Mouse (Mus musculus) limb, embryonic 14.5 days (tissue): ENCODE results near the gene Siah3. TPM values are rescaled to one million over a fixed set of nuclear protein-coding genes. Genes with fewer than 3 reads are reported as not detected.
A peak's percentile ranks its signal among the peaks of the same experiment; 100 is the strongest.

Experiments
- ATAC-seq: fragments of 200-750 bp; cut with Nextera tagmentation; 2 replicates; pipeline ENCODE4 v1.8.0; 2017; ENCODE audit warnings: low read depth, moderate number of reproducible peaks, moderate TSS enrichment; ENCODE audit not compliant: low FRiP score
- DNase-seq: peaks from one replicate; pipeline ENCODE4 v3.0.0-alpha.2; 2015; ENCODE audit warnings: low spot score
- H3K27ac ChIP-seq: fragments of 300-500 bp; sonication (generic); replicated peaks from 2 replicates; pipeline ENCODE4 v1.5.1; 2014; ENCODE audit warnings: low read depth, mild to moderate bottlenecking, low read length, moderate library complexity, mixed read lengths
- H3K27me3 ChIP-seq: fragments of 300-500 bp; sonication (generic); 2 replicates; pipeline ENCODE4 v1.6.1; 2014; ENCODE audit warnings: low read length, mixed read lengths; ENCODE audit not compliant: control insufficient read depth, insufficient read depth
- H3K36me3 ChIP-seq: fragments of 300-500 bp; sonication (generic); 2 replicates; pipeline ENCODE4 v1.6.1; 2014; ENCODE audit warnings: mild to moderate bottlenecking, low read length, moderate library complexity, mixed read lengths; ENCODE audit not compliant: control insufficient read depth, insufficient read depth
- H3K4me1 ChIP-seq: fragments of 300-500 bp; sonication (generic); 2 replicates; pipeline ENCODE4 v1.6.1; 2014; ENCODE audit warnings: antibody characterized with exemption, low read length, mixed read lengths; ENCODE audit not compliant: control insufficient read depth, insufficient read depth
- H3K4me2 ChIP-seq: fragments of 300-500 bp; sonication (generic); replicated peaks from 2 replicates; pipeline ENCODE4 v1.6.1; 2014; ENCODE audit warnings: low read depth, mild to moderate bottlenecking, low read length, moderate library complexity; ENCODE audit not compliant: severe bottlenecking
- H3K4me3 ChIP-seq: fragments of 300-500 bp; sonication (generic); replicated peaks from 2 replicates; pipeline ENCODE4 v1.5.1; 2014; ENCODE audit warnings: low read length
- H3K9ac ChIP-seq: fragments of 300-500 bp; sonication (generic); 2 replicates; pipeline ENCODE4 v1.6.1; 2014; ENCODE audit warnings: mild to moderate bottlenecking, low read depth, low read length, moderate library complexity; ENCODE audit not compliant: severe bottlenecking
- H3K9me3 ChIP-seq: fragments of 300-500 bp; sonication (generic); 2 replicates; pipeline ENCODE4 v1.6.1; 2016; ENCODE audit warnings: low read length; ENCODE audit not compliant: control insufficient read depth
- POLR2A ChIP-seq: fragments of 200-500 bp; IDR thresholded peaks from 2 replicates; pipeline ENCODE4 v1.8.0; 2012; ENCODE audit warnings: inconsistent platforms, mild to moderate bottlenecking, moderate library complexity, borderline replicate concordance; ENCODE audit not compliant: insufficient read depth, insufficient read length; ENCODE audit errors: extremely low read depth
- WGBS: fragments of 180-500 bp; shearing (Covaris S2); extraction: QIAGEN DNeasy Blood & Tissue Kit; methylation state at CpG from one replicate; pipeline ENCODE4 v1.1.7; 2014; 5-methylcytosine and 5-hydroxymethylcytosine counted together
- polyA plus RNA-seq, 2 experiments: library from polyadenylated mRNA; depleted of rRNA in 1 of 2; stranded (reverse) in 1 of 2; unstranded in 1 of 2; fragments of >200 nt; fragmentation: Nextera tagmentation in 1 of 2; extraction: Ambion mirVana in 1 of 2; gene quantifications; 2 replicates each; pipeline versions ENCODE4 v1.2.1 to v1.2.3; 2012 to 2014

Gene Siah3
- polyA plus RNA-seq (2012; rRNA removed) (0.94 and 1.2 TPM in 2 replicates), polyA plus RNA-seq (2014; fragmentation: Nextera tagmentation; extraction: Ambion mirVana) (0.54 and 0.58 TPM in 2 replicates)

DNA sequence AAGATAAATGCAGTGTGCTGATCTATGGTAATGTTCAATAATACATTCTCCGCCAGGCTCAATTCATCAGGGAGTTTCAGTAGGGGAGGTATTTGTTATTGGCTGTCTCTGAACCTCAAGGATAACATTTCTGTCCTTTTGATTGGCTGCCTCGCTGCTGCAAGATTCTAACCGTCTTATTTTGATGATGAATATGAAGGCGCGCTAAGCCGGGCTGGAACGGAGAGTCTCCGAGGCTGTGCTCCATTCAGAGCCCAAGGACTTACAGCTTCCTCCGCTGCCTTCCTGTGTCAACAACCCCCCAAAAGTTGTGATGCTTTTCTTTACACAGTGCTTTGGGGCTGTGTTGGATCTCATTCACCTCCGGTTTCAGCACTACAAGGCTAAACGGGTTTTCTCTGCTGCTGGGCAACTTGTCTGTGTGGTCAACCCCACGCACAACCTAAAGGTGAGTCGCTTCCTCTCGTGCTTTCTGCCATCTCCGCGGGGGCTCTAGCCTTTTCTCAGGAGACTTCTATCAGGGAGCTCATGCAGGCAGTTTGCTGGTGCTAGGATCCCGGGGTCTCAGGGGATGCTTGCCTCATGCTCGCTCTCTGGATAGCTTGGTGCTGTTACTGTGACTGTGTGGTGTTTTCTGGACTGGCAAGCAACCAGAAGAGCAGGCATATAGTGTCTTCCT lies at the start of gene Siah3:
Siah3 (plus strand) TSS at position 240 of the 679 bp plus-strand sequence.
- peak within 1 kb of the TSS; percentile 52 for H3K4me2 ChIP-seq
- WGBS: 24% methylated on average over 18 of the region's 18 CpGs
- peaks cover 11% of the 10 kb centered on the region for H3K4me1 ChIP-seq
- no peaks in the 10 kb centered on the region for H3K9me3 ChIP-seq
- no peak for TF ChIP-seq POLR2A
- no peak for ATAC-seq
- no peaks in the 10 kb centered on the region for H3K36me3 ChIP-seq
- H3K9ac ChIP-seq: 0 out of 2 replicates have a peak within 1 kb of the TSS, but pooled peaks have one; percentile 0
- peak; percentile 28 for DNase-seq
- H3K27me3 ChIP-seq: no peaks in the 10 kb centered on the region; the same call in 1 of the 2 replicates
- peak within 1 kb of the TSS; percentile 34 for H3K4me3 ChIP-seq
- no peak within 1 kb of the TSS for H3K27ac ChIP-seq

DNA sequence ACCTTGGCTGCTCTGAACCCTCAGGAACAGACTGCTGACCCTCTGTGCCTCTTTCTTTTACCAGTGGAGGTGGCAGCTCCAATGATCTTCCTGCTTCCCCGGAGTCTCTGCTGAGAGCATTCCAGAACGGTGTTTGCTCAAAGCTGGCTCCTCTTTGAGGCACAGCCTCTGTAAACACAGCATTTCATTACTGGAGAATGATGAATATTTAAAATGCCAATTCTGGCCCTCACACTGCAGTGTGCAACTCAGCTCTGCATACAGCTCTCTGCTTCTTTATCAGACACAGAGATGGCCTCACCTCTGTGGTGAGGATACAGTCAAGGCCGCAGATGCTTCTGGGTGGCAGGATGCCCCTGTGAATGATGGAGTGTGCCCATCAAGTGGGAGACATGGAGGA lies 46.0 kb upstream of the Siah3 start:
- Histone ChIP-seq H3K4me3 (no peak overlapping the region), H3K9ac (no peak overlapping the region), H3K27ac (no peak overlapping the region), H3K36me3 (no peaks in the 10 kb centered on the region), H3K4me1 (no peaks in the 10 kb centered on the region), H3K27me3 (no peaks in the 10 kb centered on the region), H3K9me3 (no peaks in the 10 kb centered on the region), H3K4me2 (no peak overlapping the region)
- 86% methylated on average over 3 of the region's 3 CpGs for WGBS
- ATAC-seq (no peak), DNase-seq (no peak)
- TF ChIP-seq POLR2A: no peak

DNA sequence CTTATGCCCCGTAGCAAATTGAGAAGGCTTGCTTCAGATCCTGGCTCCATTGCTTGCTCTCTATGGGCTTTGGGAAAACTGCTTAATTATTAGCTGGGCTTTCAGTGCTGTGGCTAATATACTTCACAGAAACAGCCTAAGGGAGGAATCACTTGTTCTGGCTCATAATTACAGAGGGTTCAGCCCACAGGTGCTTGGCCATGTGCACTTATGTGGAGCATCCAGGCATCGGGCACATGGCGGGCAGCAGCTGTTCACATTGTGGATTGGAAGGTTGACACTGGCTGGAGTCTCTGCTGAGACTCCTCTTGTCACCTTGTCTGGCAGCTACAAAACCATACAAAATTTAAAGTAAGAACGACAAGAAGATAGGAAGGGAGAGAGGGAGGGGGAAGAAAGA lies 45.4 kb upstream of the Siah3 start:
- TF ChIP-seq POLR2A: no peak
- Histone ChIP-seq H3K4me2 (no peak overlapping the region), H3K4me3 (no peak overlapping the region), H3K27ac (no peak overlapping the region), H3K27me3 (no peaks in the 10 kb centered on the region), H3K36me3 (no peaks in the 10 kb centered on the region), H3K9me3 (no peaks in the 10 kb centered on the region), H3K4me1 (no peaks in the 10 kb centered on the region), H3K9ac (no peak overlapping the region)
- DNase-seq: no peak
- ATAC-seq: no peak
- WGBS: 76% methylated on average over 4 of the region's 4 CpGs

DNA sequence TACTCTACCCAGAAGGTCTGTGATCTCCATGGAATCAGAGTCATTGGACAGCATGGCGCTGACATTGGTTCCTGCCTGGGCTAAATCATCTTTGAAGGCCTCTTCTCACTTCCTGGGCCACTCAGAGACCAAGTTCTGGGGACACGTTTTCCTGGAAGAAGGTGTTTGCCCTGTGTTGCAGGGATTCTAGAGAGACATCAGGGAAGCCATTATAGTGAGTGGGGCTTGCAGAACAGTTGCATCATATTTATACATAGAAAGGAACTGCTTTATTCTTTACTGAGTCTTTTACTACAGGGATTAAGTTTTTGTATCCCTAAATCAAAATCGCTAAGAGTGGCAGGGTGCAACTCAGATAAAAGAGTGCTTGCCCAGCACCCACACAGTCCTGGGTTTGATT lies 37.1 kb upstream of the Siah3 start:
- Histone ChIP-seq H3K4me1 (no peaks in the 10 kb centered on the region), H3K9me3 (no peaks in the 10 kb centered on the region), H3K9ac (no peak overlapping the region), H3K36me3 (no peaks in the 10 kb centered on the region), H3K4me3 (no peak overlapping the region), H3K27ac (no peak overlapping the region), H3K4me2 (no peak overlapping the region), H3K27me3 (no peaks in the 10 kb centered on the region)
- ATAC-seq: no peak
- WGBS: 81% methylated on average over 3 of the region's 3 CpGs
- DNase-seq: no peak
- TF ChIP-seq POLR2A: no peak

DNA sequence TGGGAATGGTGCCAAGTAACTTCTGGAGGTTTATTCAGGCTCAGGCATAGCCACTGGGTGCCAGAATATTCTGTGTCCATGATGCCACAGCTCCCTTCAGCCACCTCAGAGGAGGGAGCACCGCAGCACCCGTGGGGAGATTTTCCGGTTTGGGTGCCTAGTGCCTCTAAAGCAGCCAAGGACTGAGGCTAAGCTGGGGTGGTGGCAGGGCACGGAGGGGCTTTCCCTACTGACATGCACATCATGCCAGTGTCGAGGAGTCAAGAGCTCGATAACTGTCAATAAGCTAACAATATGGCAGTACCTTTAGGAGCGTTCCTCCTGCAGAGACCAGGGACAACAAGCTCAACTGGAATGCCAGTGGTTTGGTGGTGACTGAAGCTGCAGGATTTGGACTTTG lies 35.9 kb upstream of the Siah3 start:
- TF ChIP-seq POLR2A: no peak
- H3K4me2 ChIP-seq: no peak overlapping the region
- H3K27me3 ChIP-seq: no peaks in the 10 kb centered on the region
- DNase-seq (no peak), ATAC-seq (no peak)
- 90% methylated on average over 7 of the region's 7 CpGs for WGBS
- no peaks in the 10 kb centered on the region for H3K36me3 ChIP-seq
- no peak overlapping the region for H3K27ac ChIP-seq
- H3K4me3 ChIP-seq: no peak overlapping the region
- no peaks in the 10 kb centered on the region for H3K9me3 ChIP-seq
- no peak overlapping the region for H3K9ac ChIP-seq
- H3K4me1 ChIP-seq: no peaks in the 10 kb centered on the region
